Mouse (Mus musculus) mammary gland, adult 2 months (tissue): ENCODE measurements around the gene Grk4. TPM values are rescaled to one million over a fixed set of nuclear protein-coding genes. Genes with fewer than 3 reads are reported as not detected.

Source experiments
- polyA plus RNA-seq: library from polyadenylated mRNA; depleted of rRNA; stranded (reverse); fragments of >200 nt; gene quantifications from 2 replicates; pipeline ENCODE4 v1.2.3, GENCODE M21; 2012; ENCODE audit warnings: low replicate concordance; rRNA removed

Gene Grk4
- 1.2 and 1.9 TPM in 2 replicates for polyA plus RNA-seq

GRCm38 (mm10) chr5:34659686-34660590 is at the start of gene Grk4, which contains the start of gene Nop14:
TSS of gene Grk4 (plus strand) at chr5:34660379.
TSS of gene Nop14 (minus strand) at chr5:34660148.

GRCm38 (mm10) chr5:34636481-34637287 is 23.5 kb upstream of the Grk4 start, which contains the start of gene Mfsd10:
TSS of gene Mfsd10 (minus strand) at chr5:34637212.

GRCm38 (mm10) chr5:34761509-34761908 is 101.3 kb downstream of the Grk4 start, which contains the start of gene Htt:
TSS of gene Htt (plus strand) at chr5:34761740.

Other genes with a start within 250 kb of the Grk4 start
- gene Tnip2, start 146.4 kb upstream of the Grk4 start, polyA plus RNA-seq: 28.8 and 39.2 TPM in 2 replicates
- 24.7 and 31.2 TPM in 2 replicates for gene Sh3bp2, start 134.5 kb upstream of the Grk4 start, polyA plus RNA-seq
- 176 and 179 TPM in 2 replicates for gene Add1, start 86.7 kb upstream of the Grk4 start, polyA plus RNA-seq
- 133 and 213 TPM in 2 replicates for gene Mfsd10, start 23.2 kb upstream of the Grk4 start, polyA plus RNA-seq
- 12.3 and 16.8 TPM in 2 replicates for gene Nop14, start 231 bp upstream of the Grk4 start, polyA plus RNA-seq
- gene Htt, start 101.4 kb downstream of the Grk4 start, polyA plus RNA-seq: 13.0 and 18.9 TPM in 2 replicates
- 2.1 and 3.0 TPM in 2 replicates for gene Msantd1, start 247.6 kb downstream of the Grk4 start, polyA plus RNA-seq